Mouse (Mus musculus) stomach, embryonic 15.5 days (tissue): ENCODE measurements around the gene Gne. TPM values are rescaled to one million over a fixed set of nuclear protein-coding genes. Genes with fewer than 3 reads are reported as not detected.

ENCODE experiments used
- ATAC-seq: fragments of 200-750 bp; cut with Nextera tagmentation; 2 replicates; pipeline ENCODE4 v1.8.0; 2017; ENCODE audit warnings: low read depth, moderate number of reproducible peaks, moderate TSS enrichment; ENCODE audit not compliant: insufficient read depth, low FRiP score
- H3K27ac ChIP-seq: fragments of 300-500 bp; sonication (generic); 2 replicates; pipeline ENCODE4 v1.5.1; 2015; ENCODE audit warnings: mild to moderate bottlenecking, inconsistent platforms
- H3K27me3 ChIP-seq: fragments of 300-500 bp; sonication (generic); replicated peaks from 2 replicates; pipeline ENCODE4 v1.6.1; 2015; ENCODE audit warnings: inconsistent platforms
- H3K36me3 ChIP-seq: fragments of 300-500 bp; sonication (generic); 2 replicates; pipeline ENCODE4 v1.6.1; 2015; ENCODE audit warnings: inconsistent platforms
- H3K4me1 ChIP-seq: fragments of 300-500 bp; sonication (generic); 2 replicates; pipeline ENCODE4 v1.6.1; 2015; ENCODE audit warnings: inconsistent platforms
- H3K4me2 ChIP-seq: fragments of 300-500 bp; sonication (generic); 2 replicates; pipeline ENCODE4 v1.6.1; 2015; ENCODE audit warnings: mild to moderate bottlenecking, inconsistent platforms
- H3K4me3 ChIP-seq: fragments of 300-500 bp; sonication (generic); replicated peaks from 2 replicates; pipeline ENCODE4 v1.5.1; 2015; ENCODE audit warnings: inconsistent platforms
- H3K9ac ChIP-seq: fragments of 300-500 bp; sonication (generic); 2 replicates; pipeline ENCODE4 v1.6.1; 2015; ENCODE audit warnings: inconsistent platforms
- H3K9me3 ChIP-seq: fragments of 300-500 bp; sonication (generic); 2 replicates; pipeline ENCODE4 v1.6.1; 2016; ENCODE audit warnings: inconsistent platforms
- WGBS: fragments of 180-500 bp; shearing (Covaris S2); methylation state at CpG from one replicate; pipeline ENCODE4 v1.1.7; 2015; 5-methylcytosine and 5-hydroxymethylcytosine counted together
- polyA plus RNA-seq: library from polyadenylated mRNA; unstranded; fragments of >200 nt; fragmentation: Nextera tagmentation; extraction: Ambion mirVana; gene quantifications from 2 replicates; pipeline ENCODE4 v1.2.1, GENCODE M21; 2015

Gne gene
- polyA plus RNA-seq, 1 experiment from 2014 or later = 27.8 TPM

DNA sequence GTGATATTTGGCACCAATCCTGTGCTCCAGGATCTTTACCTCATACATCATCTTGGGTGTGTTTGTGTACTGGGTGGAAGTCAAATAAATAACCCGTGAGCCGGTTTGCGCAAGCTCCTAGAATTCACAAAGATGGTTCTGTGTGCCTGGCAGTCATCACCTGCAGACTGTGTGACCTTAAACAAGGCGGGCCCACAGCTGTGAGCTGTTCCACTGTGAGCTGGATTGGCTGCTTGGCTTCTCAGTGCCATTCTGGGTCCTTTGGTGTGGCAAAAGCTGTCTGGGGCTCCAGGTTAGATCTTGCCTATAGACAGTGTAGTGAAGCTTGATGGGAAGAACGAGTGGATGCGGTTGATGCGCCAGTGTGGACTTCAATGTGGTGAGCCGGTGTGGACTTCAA lies 19.6 kb upstream of the Gne start:
- H3K9me3 ChIP-seq = no peaks in the 10 kb centered on the region
- no peaks in the 10 kb centered on the region for H3K27me3 ChIP-seq
- H3K27ac ChIP-seq = 0 out of 2 replicates have a peak overlapping the region, but pooled peaks have one; percentile 10
- no peak for ATAC-seq
- no peak overlapping the region for H3K4me3 ChIP-seq
- no peak overlapping the region for H3K4me2 ChIP-seq
- WGBS = 65% methylated on average over 8 of the region's 8 CpGs
- no peak overlapping the region for H3K9ac ChIP-seq
- H3K36me3 ChIP-seq = no peaks in the 10 kb centered on the region
- peaks cover 25% of the 10 kb centered on the region; the same call in 1 of the 2 replicates for H3K4me1 ChIP-seq

DNA sequence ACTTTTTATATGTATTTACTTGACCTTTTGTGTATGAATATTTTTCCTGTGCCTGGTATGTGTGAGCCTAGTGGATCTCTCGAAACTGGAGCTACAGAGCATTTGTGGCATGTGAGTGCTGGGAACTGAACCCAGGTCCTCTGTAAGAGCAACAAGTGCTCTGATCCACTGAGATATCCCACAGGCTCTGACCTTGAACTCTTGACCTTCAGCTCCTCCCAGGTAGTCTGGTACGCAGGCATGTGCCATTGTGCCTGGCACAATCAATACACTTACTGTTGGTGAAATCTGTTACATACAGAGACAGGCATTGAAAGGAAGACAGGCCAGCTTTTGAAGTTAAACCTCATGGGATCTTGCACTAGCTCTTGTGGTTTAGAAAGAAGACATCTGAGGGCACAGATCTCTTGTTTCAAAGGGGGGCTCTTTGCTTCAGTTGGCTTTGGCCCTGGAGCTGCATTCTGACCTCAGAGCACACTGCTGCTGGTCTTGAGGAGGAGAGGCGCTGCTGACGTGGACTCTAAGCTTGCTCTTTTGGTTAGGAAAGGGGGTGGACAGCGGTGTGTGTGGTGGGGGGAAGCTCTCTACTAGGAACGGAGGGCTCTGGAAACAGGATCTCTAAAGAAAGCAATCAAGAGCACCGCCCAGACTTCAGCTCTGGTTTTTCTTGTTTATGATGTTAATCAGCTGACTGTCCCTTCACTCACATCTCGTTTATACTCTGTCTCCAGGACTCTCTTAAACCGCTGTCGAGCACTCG lies 13.8 kb upstream of the Gne start:
- Histone ChIP-seq H3K4me3 (no peak overlapping the region), H3K4me1 (no peaks in the 10 kb centered on the region), H3K9ac (no peak overlapping the region), H3K4me2 (no peak overlapping the region), H3K27me3 (no peaks in the 10 kb centered on the region), H3K9me3 (no peaks in the 10 kb centered on the region), H3K36me3 (no peaks in the 10 kb centered on the region), H3K27ac (no peak overlapping the region)
- ATAC-seq = no peak
- 36% methylated on average over 11 of the region's 11 CpGs for WGBS

DNA sequence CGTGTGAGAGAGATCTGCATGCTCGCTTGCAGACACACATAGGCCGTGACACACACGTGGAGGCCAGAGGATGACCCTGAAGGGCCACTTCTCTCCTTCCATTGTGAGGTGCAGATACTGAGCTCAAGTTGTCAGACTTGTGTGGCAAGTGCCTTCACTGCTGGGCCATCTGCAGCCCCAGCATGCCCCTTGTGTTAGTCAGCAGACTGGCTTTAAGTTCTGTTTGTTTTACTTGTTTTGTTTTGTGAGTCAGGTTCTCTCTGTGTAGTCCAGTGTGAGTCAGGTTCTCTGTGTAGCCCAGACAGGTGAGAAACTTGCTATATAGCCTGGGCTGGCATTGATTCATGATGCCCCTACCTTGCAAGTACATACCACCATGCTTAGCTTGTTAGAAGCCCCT lies 10.5 kb upstream of the Gne start:
- H3K4me1 ChIP-seq = no peaks in the 10 kb centered on the region
- WGBS = 72% methylated on average over 4 of the region's 4 CpGs
- peak; percentile 52; the same call in 1 of the 2 replicates for ATAC-seq

DNA sequence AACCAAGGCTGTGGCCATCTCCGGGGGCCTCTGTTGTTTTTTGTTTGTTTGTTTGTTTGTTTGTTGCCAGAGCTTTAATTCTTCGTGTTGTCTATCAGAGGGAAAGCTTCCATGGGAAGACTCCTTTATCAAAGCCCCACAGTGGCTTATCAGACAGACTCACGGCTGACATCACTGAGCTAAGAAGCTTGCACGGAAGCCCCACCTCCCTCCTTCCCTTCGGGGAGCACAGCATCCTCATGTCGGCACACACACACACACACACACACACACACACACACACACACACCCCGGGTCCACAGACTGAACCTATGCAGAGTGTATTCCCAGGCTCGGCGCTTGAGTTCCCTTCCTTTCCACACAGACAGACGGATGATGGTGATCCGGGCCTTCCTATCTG lies 8.4 kb upstream of the Gne start:
- ATAC-seq = no peak; the same call in 1 of the 2 replicates
- 72% methylated on average over 11 of the region's 11 CpGs for WGBS
- no peak overlapping the region for H3K4me2 ChIP-seq
- no peak overlapping the region for H3K9ac ChIP-seq
- no peaks in the 10 kb centered on the region for H3K9me3 ChIP-seq
- no peak overlapping the region for H3K4me3 ChIP-seq
- no peaks in the 10 kb centered on the region for H3K4me1 ChIP-seq
- H3K27me3 ChIP-seq = no peaks in the 10 kb centered on the region
- H3K36me3 ChIP-seq = no peaks in the 10 kb centered on the region
- H3K27ac ChIP-seq = no peak overlapping the region

More for the DNA sequence above, 10.5 kb upstream of the Gne start:
- Histone ChIP-seq H3K27me3 (no peaks in the 10 kb centered on the region), H3K36me3 (no peaks in the 10 kb centered on the region), H3K4me3 (no peak overlapping the region), H3K4me2 (no peak overlapping the region), H3K27ac (peak overlapping the region; percentile 51; the same call in 1 of the 2 replicates), H3K9ac (no peak overlapping the region), H3K9me3 (no peaks in the 10 kb centered on the region)

DNA sequence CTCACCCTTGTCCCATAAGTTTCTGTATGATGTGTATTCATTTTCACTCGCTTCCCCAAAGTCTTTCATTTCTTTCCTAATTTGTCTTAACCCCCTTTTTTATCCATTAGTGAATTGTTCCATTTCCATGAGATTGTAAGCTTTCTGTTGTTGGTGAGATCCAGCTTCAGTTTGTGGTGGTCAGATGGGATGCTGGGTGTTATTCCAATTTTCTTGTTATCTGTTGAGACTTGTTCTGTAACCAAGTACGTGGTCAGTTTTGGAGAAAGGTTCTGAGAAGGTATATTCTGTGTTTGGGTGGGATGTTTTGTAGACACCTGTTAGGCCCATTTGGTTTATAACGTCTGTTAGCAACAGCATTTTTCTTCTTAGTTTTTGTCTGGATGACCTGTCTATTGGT lies 1.6 kb upstream of the Gne start:
- H3K9ac ChIP-seq = no peak overlapping the region
- no peak overlapping the region for H3K4me2 ChIP-seq
- no peaks in the 10 kb centered on the region for H3K36me3 ChIP-seq
- WGBS = 89% methylated on average over 3 of the region's 3 CpGs
- no peak for ATAC-seq
- no peak overlapping the region for H3K27ac ChIP-seq
- H3K4me1 ChIP-seq = no peaks in the 10 kb centered on the region
- no peaks in the 10 kb centered on the region for H3K27me3 ChIP-seq
- H3K9me3 ChIP-seq = no peaks in the 10 kb centered on the region
- no peak overlapping the region for H3K4me3 ChIP-seq

DNA sequence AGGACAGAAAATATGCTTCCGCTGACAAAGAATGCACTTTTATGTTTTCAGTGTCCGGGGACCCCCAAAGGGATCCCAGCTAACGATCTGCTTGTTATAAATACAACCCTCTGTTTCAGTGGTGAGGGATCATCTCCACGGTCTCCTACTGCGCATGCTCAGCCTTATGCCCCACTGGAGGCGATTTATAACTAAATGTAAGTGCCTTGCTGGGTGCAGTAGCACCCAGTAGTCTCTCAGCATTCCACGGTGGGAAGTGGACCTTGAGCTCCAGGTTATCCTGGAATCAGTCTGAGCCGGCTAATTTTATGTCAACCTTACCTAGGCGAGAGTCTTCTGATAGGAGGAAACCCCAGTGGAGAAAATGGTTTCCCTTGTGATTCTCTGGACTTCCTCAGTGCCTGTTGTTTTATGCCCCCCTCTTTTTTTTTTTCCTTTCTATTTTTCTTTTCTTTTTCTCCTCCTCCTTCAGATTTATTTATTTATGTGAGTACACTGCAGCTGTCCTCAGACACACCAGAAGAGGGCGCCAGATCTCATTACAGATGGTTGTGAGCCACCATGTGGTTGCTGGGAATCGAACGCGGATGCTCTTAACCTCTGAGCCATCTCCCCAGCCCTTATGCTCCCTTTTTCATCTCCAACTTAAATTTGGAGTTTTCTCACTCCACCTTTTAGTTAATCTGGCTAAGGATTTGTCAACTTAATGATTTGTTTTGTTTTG lies 787 bp upstream of the Gne start:
- Histone ChIP-seq H3K36me3 (no peaks in the 10 kb centered on the region), H3K9me3 (no peaks in the 10 kb centered on the region), H3K9ac (no peak overlapping the region), H3K27me3 (no peaks in the 10 kb centered on the region), H3K4me2 (peak overlapping the region; percentile 42), H3K4me1 (no peaks in the 10 kb centered on the region), H3K27ac (no peak overlapping the region), H3K4me3 (no peak overlapping the region)
- ATAC-seq = no peak
- 79% methylated on average over 13 of the region's 13 CpGs for WGBS

DNA sequence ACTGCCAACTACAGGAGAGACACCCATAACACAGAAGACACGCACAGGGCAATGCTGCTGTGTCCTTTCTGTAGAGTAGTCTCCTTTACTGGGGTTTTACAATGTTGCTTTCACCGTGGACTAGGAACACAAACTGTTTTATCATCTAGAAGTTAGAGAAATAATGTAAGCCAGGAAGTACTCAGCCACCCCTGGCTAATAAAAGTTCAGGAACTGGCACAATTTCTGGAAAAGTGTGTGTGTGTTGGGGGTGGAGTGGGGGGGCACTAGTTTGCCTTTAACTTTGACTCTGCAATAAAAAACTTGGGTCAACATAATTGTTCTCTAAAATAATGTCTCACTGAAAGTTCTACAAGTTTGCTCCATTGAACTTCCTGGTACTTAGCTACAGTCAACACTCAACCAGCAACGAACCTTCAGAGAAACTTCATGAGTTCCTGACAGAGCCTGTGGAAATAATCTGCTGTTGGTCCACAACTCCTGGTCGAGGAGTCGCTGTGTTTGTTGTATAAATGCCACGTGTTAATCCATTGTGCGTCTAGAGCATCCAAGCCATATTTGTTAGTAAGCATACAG lies 5.5 kb downstream of the Gne start:
- H3K36me3 ChIP-seq = no peaks in the 10 kb centered on the region
- ATAC-seq = no peak
- no peak overlapping the region for H3K9ac ChIP-seq
- no peak overlapping the region for H3K4me3 ChIP-seq
- H3K4me2 ChIP-seq = no peak overlapping the region
- peaks cover 2% of the 10 kb centered on the region; the same call in 1 of the 2 replicates for H3K4me1 ChIP-seq
- no peaks in the 10 kb centered on the region for H3K9me3 ChIP-seq
- 76% methylated on average over 7 of the region's 7 CpGs for WGBS
- H3K27ac ChIP-seq = no peak overlapping the region
- H3K27me3 ChIP-seq = no peaks in the 10 kb centered on the region

DNA sequence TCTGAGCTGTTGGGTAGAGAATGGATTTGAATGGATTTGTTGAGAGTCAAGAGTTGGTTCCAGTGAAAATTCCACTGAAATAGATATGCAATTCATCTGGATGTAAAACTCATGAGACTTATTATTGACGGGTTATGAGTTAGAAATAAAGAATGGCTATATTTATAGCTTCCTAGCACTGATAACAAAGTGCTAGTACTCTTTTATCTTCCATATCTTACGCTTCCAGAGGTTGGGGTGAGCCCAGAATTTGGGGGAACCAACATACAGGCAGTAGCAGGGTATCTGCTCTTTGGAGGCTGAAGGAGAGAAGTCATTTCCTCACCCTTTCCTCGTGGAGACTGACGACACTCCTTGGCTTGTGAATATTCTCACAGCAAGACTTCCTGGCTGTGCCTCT lies 9.6 kb downstream of the Gne start:
- Histone ChIP-seq H3K27ac (no peak overlapping the region), H3K9ac (no peak overlapping the region), H3K4me2 (no peak overlapping the region), H3K27me3 (no peaks in the 10 kb centered on the region), H3K9me3 (no peaks in the 10 kb centered on the region), H3K4me1 (peaks cover 5% of the 10 kb centered on the region; the same call in 1 of the 2 replicates), H3K36me3 (no peaks in the 10 kb centered on the region), H3K4me3 (no peak overlapping the region)
- no peak for ATAC-seq
- WGBS = 61% methylated on average over 4 of the region's 4 CpGs

DNA sequence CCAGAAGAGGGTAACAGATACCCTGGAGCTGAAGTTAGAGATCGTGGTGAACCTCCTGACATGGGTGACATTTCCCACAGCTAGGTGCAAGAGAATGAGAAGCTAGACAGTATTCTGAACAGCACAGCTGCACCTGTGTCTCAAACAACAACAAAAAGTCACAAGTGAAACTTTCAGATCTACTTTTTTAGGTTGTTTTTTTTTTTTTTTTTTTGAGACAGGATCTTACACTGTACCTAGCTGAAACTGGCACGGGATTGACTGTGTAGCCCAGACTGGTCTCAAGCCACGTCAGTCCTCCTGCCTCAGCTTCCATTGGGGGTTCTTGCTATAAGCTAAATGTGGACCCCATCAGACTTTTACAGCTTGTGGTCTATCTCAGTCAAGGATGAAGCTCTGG lies 10.2 kb downstream of the Gne start:
- Histone ChIP-seq H3K4me1 (peaks cover 5% of the 10 kb centered on the region; the same call in 1 of the 2 replicates), H3K4me2 (no peak overlapping the region), H3K9me3 (no peaks in the 10 kb centered on the region), H3K9ac (no peak overlapping the region), H3K27ac (no peak overlapping the region), H3K4me3 (no peak overlapping the region), H3K27me3 (no peaks in the 10 kb centered on the region), H3K36me3 (no peaks in the 10 kb centered on the region)
- 70% methylated on average over 3 of the region's 3 CpGs for WGBS
- no peak for ATAC-seq

DNA sequence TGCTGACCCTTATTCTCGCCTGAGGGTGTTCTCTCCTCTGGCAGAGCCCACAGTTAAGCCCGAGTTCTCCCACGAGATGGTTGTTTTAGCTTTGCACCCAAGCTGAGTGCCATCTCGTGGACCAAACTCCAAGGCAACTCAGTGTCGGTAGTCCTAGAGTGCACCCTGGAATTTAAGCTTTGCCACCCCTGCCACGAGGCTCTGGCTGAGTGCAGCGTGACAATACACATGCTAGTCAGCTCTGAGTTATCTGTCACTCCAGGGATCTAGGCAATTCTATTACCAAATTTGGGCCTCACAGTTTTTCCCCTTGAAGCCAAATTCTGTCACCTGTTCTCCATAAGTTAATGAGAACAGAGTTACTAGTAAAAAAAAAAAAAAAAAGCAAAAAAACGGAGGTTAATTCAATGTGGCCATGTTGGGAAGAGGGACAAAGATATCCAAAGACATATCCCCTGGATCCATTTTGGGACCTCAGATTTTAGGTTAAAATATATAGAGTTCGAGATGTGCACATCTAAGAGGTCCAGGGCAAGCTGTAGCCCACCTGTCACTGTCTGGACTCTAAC lies 11.0 kb downstream of the Gne start:
- no peaks in the 10 kb centered on the region for H3K27me3 ChIP-seq
- peaks cover 9% of the 10 kb centered on the region for H3K4me1 ChIP-seq
- H3K36me3 ChIP-seq = no peaks in the 10 kb centered on the region
- peak overlapping the region; percentile 78 for H3K4me2 ChIP-seq
- H3K9ac ChIP-seq = peak overlapping the region; percentile 60
- H3K9me3 ChIP-seq = no peaks in the 10 kb centered on the region
- ATAC-seq = peak; percentile 48; the same call in 1 of the 2 replicates
- WGBS = 9% methylated on average over 9 of the region's 9 CpGs
- peak overlapping the region; percentile 72 for H3K4me3 ChIP-seq
- H3K27ac ChIP-seq = peak overlapping the region; percentile 89

DNA sequence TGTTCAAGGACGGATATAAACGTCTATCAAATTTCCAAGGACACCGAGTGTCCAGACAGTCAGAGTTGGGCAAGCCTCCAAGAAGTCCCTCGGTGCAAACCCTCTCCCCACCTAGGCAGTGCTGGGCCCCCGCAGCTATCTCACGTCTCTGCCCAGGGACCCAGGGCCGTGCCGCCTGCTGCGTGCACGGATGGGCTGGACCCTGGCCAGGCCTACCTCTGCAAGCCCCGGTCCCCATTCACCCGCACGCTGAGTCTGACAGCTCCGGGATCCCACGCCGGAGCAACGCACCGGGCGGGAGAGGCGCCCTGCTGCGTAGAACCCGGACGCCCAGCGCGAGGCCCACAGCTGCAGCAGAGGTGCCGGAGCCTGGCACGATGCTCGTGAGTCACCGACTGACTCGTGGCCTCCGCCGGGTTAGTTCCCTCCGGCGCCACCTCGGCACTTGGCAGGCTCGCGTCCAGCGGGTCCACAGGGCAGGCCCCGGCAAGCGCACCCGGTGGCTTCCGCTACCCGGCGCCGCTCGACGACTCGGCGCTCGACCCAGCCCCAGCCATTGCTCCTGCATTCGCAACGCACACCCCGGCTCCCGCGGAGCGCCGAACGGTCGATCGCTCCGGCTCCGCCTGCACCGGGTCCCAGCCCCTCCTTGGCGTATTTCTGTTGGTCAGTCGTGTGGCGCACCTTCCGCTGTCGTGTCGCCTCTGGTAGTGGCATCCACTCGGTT lies 11.7 kb downstream of the Gne start:
- no peaks in the 10 kb centered on the region for H3K9me3 ChIP-seq
- H3K27me3 ChIP-seq = no peaks in the 10 kb centered on the region
- peak; percentile 95 for ATAC-seq
- H3K36me3 ChIP-seq = no peaks in the 10 kb centered on the region
- peak overlapping the region; percentile 72 for H3K4me3 ChIP-seq
- H3K4me2 ChIP-seq = peak overlapping the region; percentile 78
- peaks cover 9% of the 10 kb centered on the region for H3K4me1 ChIP-seq
- H3K27ac ChIP-seq = peak overlapping the region; percentile 89
- WGBS = under 1% methylated on average over 68 of the region's 70 CpGs
- peak overlapping the region; percentile 65 for H3K9ac ChIP-seq
